27 mouse cellular contexts compared by ENCODE assay signal in genomic region chr13:97180113-97180828, GRCm38 (mm10). TPM values are rescaled to one million over a fixed set of nuclear protein-coding genes. Genes with fewer than 3 reads are reported as not detected.
DNase-seq lines count a peak whose midpoint lies in the region; ATAC-seq lines count a peak whose summit lies in the region.
"Had no signal": no experiment of that assay in that cellular context is flagged by ENCODE, and none has a peak within 500 bp of the region (broad histone marks: within the 10 kb centered on the region; RNA-seq: fewer than 3 reads in every experiment).

No protein-coding gene starts in this region.

- H3K4me1 ChIP-seq in midbrain, embryonic 13.5 days (replicated peaks), result peaks cover 5% of the 10 kb centered on the region; the same call in 1 of the 2 replicates
- peaks cover 17% of the 10 kb centered on the region for H3K4me1 ChIP-seq in midbrain, embryonic 10.5 days
- peaks cover 7% of the 10 kb centered on the region; the same call in 1 of the 2 replicates for H3K4me1 ChIP-seq in forebrain, embryonic 14.5 days (ENCODE audit: control insufficient read depth, insufficient read depth, low read length)
- H3K4me1 ChIP-seq in limb, embryonic 10.5 days, result no peaks in the 10 kb centered on the region
- H3K4me1 ChIP-seq: embryonic facial prominence, embryonic 13.5 days; limb, embryonic 15.5 days; liver, embryonic 15.5 days; neural tube, embryonic 13.5 days had no signal

- H3K4me3 ChIP-seq in midbrain, embryonic 13.5 days (replicated peaks), result no peak overlapping the region
- no peak overlapping the region for H3K4me3 ChIP-seq in midbrain, embryonic 10.5 days
- H3K4me3 ChIP-seq in forebrain, embryonic 14.5 days (ENCODE audit: low read depth, low read length), result no peak overlapping the region
- H3K4me3 ChIP-seq in limb, embryonic 10.5 days, result no peak overlapping the region
- H3K4me3 ChIP-seq: embryonic facial prominence, embryonic 13.5 days; heart, adult 2 months; heart, embryonic 12.5 days; limb, embryonic 15.5 days; liver, embryonic 15.5 days; midbrain, embryonic 12.5 days; neural tube, embryonic 13.5 days; stomach, embryonic 15.5 days had no signal

- WGBS in midbrain, embryonic 13.5 days, result 48% methylated on average over 6 of the region's 6 CpGs
- 67% methylated on average over 6 of the region's 6 CpGs for WGBS in midbrain, embryonic 10.5 days
- WGBS in forebrain, embryonic 14.5 days, result 39% methylated on average over 6 of the region's 6 CpGs
- WGBS in limb, embryonic 10.5 days, result 80% methylated on average over 6 of the region's 6 CpGs

- intact Hi-C loops in heart, postnatal 10 days (cut with DNase I), result no loop called here

- peaks cover 45% of the 10 kb centered on the region for H3K36me3 ChIP-seq in midbrain, embryonic 13.5 days
- H3K36me3 ChIP-seq in midbrain, embryonic 10.5 days, result peaks cover 65% of the 10 kb centered on the region
- peaks cover 45% of the 10 kb centered on the region for H3K36me3 ChIP-seq in forebrain, embryonic 14.5 days (ENCODE audit: control insufficient read depth, insufficient read depth, low read length)
- peaks cover 64% of the 10 kb centered on the region for H3K36me3 ChIP-seq in limb, embryonic 10.5 days

- H3K4me2 ChIP-seq in midbrain, embryonic 13.5 days (replicated peaks), result no peak overlapping the region
- peak overlapping the region; percentile 15; the same call in 1 of the 2 replicates for H3K4me2 ChIP-seq in forebrain, embryonic 14.5 days (ENCODE audit: low read length)
- H3K4me2 ChIP-seq: embryonic facial prominence, embryonic 13.5 days; heart, embryonic 12.5 days; hindbrain, embryonic 14.5 days; limb, embryonic 15.5 days; liver, embryonic 15.5 days; lung, embryonic 14.5 days; midbrain, embryonic 12.5 days; neural tube, embryonic 13.5 days; stomach, embryonic 15.5 days had no signal

- H3K9ac ChIP-seq in midbrain, embryonic 13.5 days (replicated peaks), result no peak overlapping the region
- H3K9ac ChIP-seq in forebrain, embryonic 14.5 days (ENCODE audit: low read length), result no peak overlapping the region
- H3K9ac ChIP-seq: embryonic facial prominence, embryonic 13.5 days; heart, embryonic 12.5 days; hindbrain, embryonic 14.5 days; limb, embryonic 15.5 days; liver, embryonic 15.5 days; lung, embryonic 14.5 days; midbrain, embryonic 12.5 days; neural tube, embryonic 13.5 days; stomach, embryonic 15.5 days had no signal

- H3K9me3 ChIP-seq in midbrain, embryonic 13.5 days, result no peaks in the 10 kb centered on the region
- H3K9me3 ChIP-seq in midbrain, embryonic 10.5 days (replicated peaks), result no peaks in the 10 kb centered on the region
- H3K9me3 ChIP-seq in forebrain, embryonic 14.5 days (replicated peaks; ENCODE audit: control insufficient read depth, low read length), result no peaks in the 10 kb centered on the region
- H3K9me3 ChIP-seq in limb, embryonic 10.5 days (replicated peaks), result no peaks in the 10 kb centered on the region
- H3K9me3 ChIP-seq: embryonic facial prominence, embryonic 13.5 days; heart, embryonic 12.5 days; limb, embryonic 15.5 days; liver, embryonic 15.5 days; midbrain, embryonic 12.5 days; neural tube, embryonic 13.5 days; stomach, embryonic 15.5 days had no signal

- no peaks in the 10 kb centered on the region for H3K27me3 ChIP-seq in midbrain, embryonic 13.5 days
- H3K27me3 ChIP-seq in midbrain, embryonic 10.5 days (ENCODE audit: low read depth, poor library complexity, severe bottlenecking), result no peaks in the 10 kb centered on the region
- no peaks in the 10 kb centered on the region for H3K27me3 ChIP-seq in forebrain, embryonic 14.5 days (replicated peaks; ENCODE audit: control insufficient read depth, insufficient read depth, low read length)
- H3K27me3 ChIP-seq in limb, embryonic 10.5 days (ENCODE audit: low read depth, poor library complexity, severe bottlenecking), result no peaks in the 10 kb centered on the region
- H3K27me3 ChIP-seq: embryonic facial prominence, embryonic 13.5 days; heart, embryonic 12.5 days; limb, embryonic 15.5 days; liver, embryonic 15.5 days; midbrain, embryonic 12.5 days; neural tube, embryonic 13.5 days; stomach, embryonic 15.5 days had no signal

- no peak overlapping the region for H3K27ac ChIP-seq in midbrain, embryonic 13.5 days
- H3K27ac ChIP-seq in midbrain, embryonic 10.5 days (replicated peaks), result no peak overlapping the region
- no peak overlapping the region for H3K27ac ChIP-seq in forebrain, embryonic 14.5 days (ENCODE audit: low read depth, low read length)
- H3K27ac ChIP-seq in limb, embryonic 10.5 days, result no peak overlapping the region
- H3K27ac ChIP-seq: embryonic facial prominence, embryonic 13.5 days; heart, adult 2 months; hindbrain, embryonic 14.5 days; limb, embryonic 15.5 days; liver, embryonic 15.5 days; midbrain, embryonic 12.5 days; neural tube, embryonic 13.5 days; stomach, embryonic 15.5 days had no signal

- ATAC-seq in midbrain, embryonic 13.5 days, result 0 out of 2 replicates have a peak, but pooled peaks have one; percentile 45
- ATAC-seq in forebrain, embryonic 14.5 days, result peak; percentile 60

- peak; percentile 35 for DNase-seq in heart, adult 11 months
- DNase-seq in heart, postnatal 10 days, result no peak
- no peak for DNase-seq in midbrain, embryonic 10.5 days (ENCODE audit: low spot score)
- peak; percentile 71 for DNase-seq in forebrain, embryonic 14.5 days (ENCODE audit: low spot score)
- DNase-seq in lung, postnatal 4 days, result no peak
- no peak for DNase-seq in limb, embryonic 10.5 days (ENCODE audit: low spot score)
- DNase-seq: adrenal gland, postnatal 14 days; cerebellum, adult 11-12 months; cerebellum, adult 9-11 months; gastrocnemius, postnatal 25 days; heart, adult 2 months; kidney, adult 2 months; kidney, postnatal 36 days; layer of hippocampus, postnatal 36 days; left cerebral cortex, postnatal 4 days; lung, embryonic 14.5 days; lung, postnatal 14 days; right cerebral cortex, postnatal 14 days had no signal

RNA-seq across cellular contexts. Expression of gene Hexb, which starts 17.9 kb away (rescaled TPM):
- 10 to 100 TPM; 24.3 to 29.8 TPM for total RNA-seq in heart, postnatal 10 days (2021)
- 26.1 and 26.4 TPM in 2 replicates for polyA plus RNA-seq in midbrain, embryonic 13.5 days (2015; fragmentation: Nextera tagmentation; extraction: Ambion mirVana)
- 18.5 and 19.8 TPM in 2 replicates for polyA plus RNA-seq in midbrain, embryonic 10.5 days (2016; fragmentation: Nextera tagmentation; extraction: Ambion mirVana)
- polyA plus RNA-seq in forebrain, embryonic 14.5 days (2014; fragmentation: Nextera tagmentation; extraction: Ambion mirVana), result 38.0 and 41.9 TPM in 2 replicates
- polyA plus RNA-seq in limb, embryonic 10.5 days (2016; fragmentation: Nextera tagmentation; extraction: Ambion mirVana), result 15.2 and 18.2 TPM in 2 replicates

RNA-seq across cellular contexts. Expression of gene Gfm2, which starts 42.5 kb away (rescaled TPM):
- total RNA-seq in heart, postnatal 10 days (2021), result 10 to 100 TPM; 37.9 to 42.5 TPM
- 38.3 and 42.1 TPM in 2 replicates for polyA plus RNA-seq in midbrain, embryonic 13.5 days (2015; fragmentation: Nextera tagmentation; extraction: Ambion mirVana)
- 39.2 and 45.1 TPM in 2 replicates for polyA plus RNA-seq in midbrain, embryonic 10.5 days (2016; fragmentation: Nextera tagmentation; extraction: Ambion mirVana)
- polyA plus RNA-seq in forebrain, embryonic 14.5 days (2014; fragmentation: Nextera tagmentation; extraction: Ambion mirVana), result 22.9 and 25.5 TPM in 2 replicates
- polyA plus RNA-seq in limb, embryonic 10.5 days (2016; fragmentation: Nextera tagmentation; extraction: Ambion mirVana), result 41.0 and 41.5 TPM in 2 replicates

RNA-seq across cellular contexts. Expression of gene Nsa2, which starts 42.5 kb away (rescaled TPM):
- total RNA-seq in heart, postnatal 10 days (2021), result 10 to 100 TPM; 62.7 to 65.3 TPM
- polyA plus RNA-seq in midbrain, embryonic 13.5 days (2015; fragmentation: Nextera tagmentation; extraction: Ambion mirVana), result 42.9 and 51.0 TPM in 2 replicates
- 57.4 and 60.5 TPM in 2 replicates for polyA plus RNA-seq in midbrain, embryonic 10.5 days (2016; fragmentation: Nextera tagmentation; extraction: Ambion mirVana)
- polyA plus RNA-seq in forebrain, embryonic 14.5 days (2014; fragmentation: Nextera tagmentation; extraction: Ambion mirVana), result 51.6 and 61.9 TPM in 2 replicates
- 55.6 and 58.7 TPM in 2 replicates for polyA plus RNA-seq in limb, embryonic 10.5 days (2016; fragmentation: Nextera tagmentation; extraction: Ambion mirVana)

Comparison
In these comparisons a context has a peak if more than half of its experiments do, and no peak if none do; other contexts are left out.
1. DNase-seq: peak in heart, adult 11 months (single experiment) and forebrain, embryonic 14.5 days (single experiment); none in heart, postnatal 10 days (0 of 2), midbrain, embryonic 10.5 days (single experiment), lung, postnatal 4 days (0 of 2) and limb, embryonic 10.5 days (single experiment).